In the genomic region with DNA sequence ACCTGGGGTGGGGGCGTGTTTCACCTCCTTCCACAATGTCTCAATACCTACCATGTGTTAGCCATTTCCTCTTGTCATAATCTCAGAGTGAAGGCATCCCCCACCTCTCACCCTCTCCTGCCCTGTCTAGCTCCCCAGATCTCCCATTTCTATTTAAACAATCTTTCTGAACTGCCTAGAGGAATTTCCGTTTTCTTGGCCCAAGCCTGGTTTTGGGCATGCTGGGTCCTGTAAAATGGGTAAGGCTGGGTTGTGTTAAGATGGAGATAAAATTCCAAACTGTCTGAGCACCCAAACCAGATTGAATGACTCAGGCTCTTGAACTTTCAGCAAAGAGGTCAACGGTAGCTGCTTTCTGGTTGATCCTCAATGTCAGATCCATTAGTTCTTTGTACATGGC, we compare ENCODE assay signal across 28 mouse cellular contexts.
A peak's percentile ranks its signal among the peaks of the same experiment; 100 is the strongest.
DNase-seq lines count a peak whose midpoint lies in the region; ATAC-seq and TF ChIP-seq lines count a peak whose summit lies in the region.
"Had no signal": no experiment of that assay in that cellular context is flagged by ENCODE, and none has a peak within 500 bp of the region (broad histone marks: within the 10 kb centered on the region; RNA-seq: fewer than 3 reads in every experiment).

No protein-coding gene starts in this region.

- no peak for ATAC-seq in intestine, embryonic 14.5 days (replicated peaks; ENCODE audit: low FRiP score, low TSS enrichment, low read depth)
- no peak for ATAC-seq in intestine, postnatal 0 days
- 0 out of 2 replicates have a peak, but pooled peaks have one; percentile 60 for ATAC-seq in embryonic facial prominence, embryonic 12.5 days (ENCODE audit: insufficient number of reproducible peaks, insufficient read depth, low FRiP score, low TSS enrichment)
- no peak for ATAC-seq in forebrain, embryonic 16.5 days
- ATAC-seq: CD4-positive, CD25-positive, alpha-beta regulatory T cell, adult 4 months; forebrain, embryonic 15.5 days; inflammation-experienced regulatory T-cells, adult 6 months had no signal

- 65% methylated on average over 3 of the region's 3 CpGs for WGBS in intestine, embryonic 14.5 days
- 86% methylated on average over 3 of the region's 3 CpGs for WGBS in intestine, postnatal 0 days
- 57% methylated on average over 3 of the region's 3 CpGs for WGBS in embryonic facial prominence, embryonic 10.5 days
- WGBS in embryonic facial prominence, embryonic 12.5 days = 56% methylated on average over 3 of the region's 3 CpGs
- 81% methylated on average over 3 of the region's 3 CpGs for WGBS in forebrain, embryonic 10.5 days
- 87% methylated on average over 3 of the region's 3 CpGs for WGBS in forebrain, embryonic 16.5 days

- no peak overlapping the region for H3K4me3 ChIP-seq in intestine, embryonic 14.5 days (ENCODE audit: low read depth, low read length)
- no peak overlapping the region for H3K4me3 ChIP-seq in intestine, postnatal 0 days (ENCODE audit: low read depth, low read length)
- H3K4me3 ChIP-seq in embryonic facial prominence, embryonic 10.5 days = no peak overlapping the region
- H3K4me3 ChIP-seq in embryonic facial prominence, embryonic 12.5 days = no peak overlapping the region
- H3K4me3 ChIP-seq in forebrain, embryonic 10.5 days = no peak overlapping the region
- H3K4me3 ChIP-seq in forebrain, embryonic 16.5 days (replicated peaks; ENCODE audit: low read length) = no peak overlapping the region
- H3K4me3 ChIP-seq: embryonic facial prominence, embryonic 15.5 days; forebrain, embryonic 15.5 days; gastrocnemius, adult 2 months; heart, embryonic 13.5 days; hindbrain, embryonic 10.5 days; hindbrain, embryonic 15.5 days; limb, embryonic 13.5 days; midbrain, embryonic 12.5 days; neural tube, embryonic 13.5 days had no signal

- H3K27ac ChIP-seq in intestine, embryonic 14.5 days (ENCODE audit: low read depth) = no peak overlapping the region
- no peak overlapping the region for H3K27ac ChIP-seq in intestine, postnatal 0 days (ENCODE audit: low read depth, low read length)
- no peak overlapping the region for H3K27ac ChIP-seq in embryonic facial prominence, embryonic 10.5 days (replicated peaks)
- H3K27ac ChIP-seq in embryonic facial prominence, embryonic 12.5 days = no peak overlapping the region
- H3K27ac ChIP-seq in forebrain, embryonic 10.5 days = no peak overlapping the region
- no peak overlapping the region for H3K27ac ChIP-seq in forebrain, embryonic 16.5 days (ENCODE audit: low read length)
- H3K27ac ChIP-seq: embryonic facial prominence, embryonic 15.5 days; forebrain, embryonic 15.5 days; gastrocnemius, adult 2 months; heart, embryonic 13.5 days; hindbrain, embryonic 10.5 days; hindbrain, embryonic 15.5 days; limb, embryonic 13.5 days; midbrain, embryonic 12.5 days; neural tube, embryonic 13.5 days had no signal

- TF ChIP-seq CTCF in intestine, postnatal 0 days (IDR thresholded peaks at IDR 0.05; ENCODE audit: low read depth) = no peak

- no peaks in the 10 kb centered on the region for H3K36me3 ChIP-seq in intestine, embryonic 14.5 days (ENCODE audit: control insufficient read depth, insufficient read depth, low read length)
- no peaks in the 10 kb centered on the region for H3K36me3 ChIP-seq in intestine, postnatal 0 days (ENCODE audit: control insufficient read depth, insufficient read depth)
- no peaks in the 10 kb centered on the region for H3K36me3 ChIP-seq in embryonic facial prominence, embryonic 10.5 days (replicated peaks)
- no peaks in the 10 kb centered on the region for H3K36me3 ChIP-seq in embryonic facial prominence, embryonic 12.5 days
- H3K36me3 ChIP-seq in forebrain, embryonic 10.5 days (replicated peaks) = no peaks in the 10 kb centered on the region
- no peaks in the 10 kb centered on the region for H3K36me3 ChIP-seq in forebrain, embryonic 16.5 days (ENCODE audit: control insufficient read depth, insufficient read depth)
- H3K36me3 ChIP-seq: embryonic facial prominence, embryonic 15.5 days; forebrain, embryonic 15.5 days; heart, embryonic 13.5 days; hindbrain, embryonic 10.5 days; hindbrain, embryonic 15.5 days; limb, embryonic 13.5 days; midbrain, embryonic 12.5 days; neural tube, embryonic 13.5 days had no signal

- DNase-seq in intestine, embryonic 14.5 days (ENCODE audit: low spot score) = peak; percentile 33
- peak; percentile 30 for DNase-seq in embryonic facial prominence, embryonic 10.5 days (ENCODE audit: low spot score)
- DNase-seq in urinary bladder, postnatal 25 days (ENCODE audit: low spot score) = peak; percentile 44
- no peak for DNase-seq in forebrain, embryonic 10.5 days (ENCODE audit: extremely low spot score, low spot score)
- DNase-seq: adrenal gland, postnatal 14 days; cerebellum, adult 11 months; cerebellum, adult 9-10 months; cerebellum, postnatal 36 days; gastrocnemius, adult 2 months; heart, postnatal 14 days; kidney, postnatal 25 days; lung, postnatal 36 days; right cerebral cortex, postnatal 4 days; thymus, postnatal 4 days had no signal

- peaks cover 7% of the 10 kb centered on the region; the same call in 1 of the 2 replicates for H3K4me1 ChIP-seq in intestine, embryonic 14.5 days (replicated peaks; ENCODE audit: control insufficient read depth, insufficient read depth, low read length)
- peaks cover 3% of the 10 kb centered on the region; the same call in 1 of the 2 replicates for H3K4me1 ChIP-seq in intestine, postnatal 0 days (replicated peaks; ENCODE audit: control insufficient read depth, insufficient read depth, low read length)
- H3K4me1 ChIP-seq in embryonic facial prominence, embryonic 10.5 days = peaks cover 27% of the 10 kb centered on the region
- peaks cover 17% of the 10 kb centered on the region for H3K4me1 ChIP-seq in embryonic facial prominence, embryonic 12.5 days
- peaks cover 18% of the 10 kb centered on the region for H3K4me1 ChIP-seq in forebrain, embryonic 10.5 days
- H3K4me1 ChIP-seq in forebrain, embryonic 16.5 days (replicated peaks; ENCODE audit: control insufficient read depth, insufficient read depth, low read length) = no peaks in the 10 kb centered on the region
- H3K4me1 ChIP-seq: forebrain, embryonic 15.5 days had no signal

- no peaks in the 10 kb centered on the region for H3K9me3 ChIP-seq in intestine, embryonic 14.5 days (ENCODE audit: control insufficient read depth, low read length)
- no peaks in the 10 kb centered on the region for H3K9me3 ChIP-seq in intestine, postnatal 0 days (ENCODE audit: control insufficient read depth)
- H3K9me3 ChIP-seq in embryonic facial prominence, embryonic 10.5 days = no peaks in the 10 kb centered on the region
- H3K9me3 ChIP-seq in embryonic facial prominence, embryonic 12.5 days = no peaks in the 10 kb centered on the region
- H3K9me3 ChIP-seq in forebrain, embryonic 10.5 days = no peaks in the 10 kb centered on the region
- H3K9me3 ChIP-seq in forebrain, embryonic 16.5 days (ENCODE audit: control insufficient read depth, low read length) = no peaks in the 10 kb centered on the region
- H3K9me3 ChIP-seq: embryonic facial prominence, embryonic 15.5 days; forebrain, embryonic 15.5 days; heart, embryonic 13.5 days; hindbrain, embryonic 10.5 days; hindbrain, embryonic 15.5 days; limb, embryonic 13.5 days; midbrain, embryonic 12.5 days; neural tube, embryonic 13.5 days had no signal

- H3K27me3 ChIP-seq in intestine, embryonic 14.5 days (replicated peaks; ENCODE audit: control insufficient read depth, insufficient read depth, low read length) = no peaks in the 10 kb centered on the region
- H3K27me3 ChIP-seq in intestine, postnatal 0 days (replicated peaks; ENCODE audit: control insufficient read depth, insufficient read depth, low read length) = no peaks in the 10 kb centered on the region
- no peaks in the 10 kb centered on the region for H3K27me3 ChIP-seq in embryonic facial prominence, embryonic 10.5 days (replicated peaks; ENCODE audit: low read depth, poor library complexity, severe bottlenecking)
- H3K27me3 ChIP-seq in embryonic facial prominence, embryonic 12.5 days = no peaks in the 10 kb centered on the region
- no peaks in the 10 kb centered on the region for H3K27me3 ChIP-seq in forebrain, embryonic 10.5 days (ENCODE audit: poor library complexity, severe bottlenecking)
- H3K27me3 ChIP-seq in forebrain, embryonic 16.5 days (replicated peaks; ENCODE audit: control insufficient read depth, insufficient read depth, low read length) = no peaks in the 10 kb centered on the region
- H3K27me3 ChIP-seq: embryonic facial prominence, embryonic 15.5 days; forebrain, embryonic 15.5 days; heart, embryonic 13.5 days; hindbrain, embryonic 15.5 days; limb, embryonic 13.5 days; midbrain, embryonic 12.5 days; neural tube, embryonic 13.5 days had no signal

- no peak overlapping the region for H3K4me2 ChIP-seq in intestine, embryonic 14.5 days (ENCODE audit: low read length)
- H3K4me2 ChIP-seq in intestine, postnatal 0 days (replicated peaks; ENCODE audit: low read depth) = no peak overlapping the region
- H3K4me2 ChIP-seq in embryonic facial prominence, embryonic 12.5 days (replicated peaks) = no peak overlapping the region
- no peak overlapping the region for H3K4me2 ChIP-seq in forebrain, embryonic 16.5 days (ENCODE audit: low read length)
- H3K4me2 ChIP-seq: embryonic facial prominence, embryonic 15.5 days; forebrain, embryonic 15.5 days; heart, embryonic 13.5 days; hindbrain, embryonic 15.5 days; limb, embryonic 13.5 days; liver, embryonic 11.5 days; midbrain, embryonic 12.5 days; neural tube, embryonic 13.5 days had no signal

- no peak overlapping the region for H3K9ac ChIP-seq in intestine, embryonic 14.5 days (ENCODE audit: low read length)
- H3K9ac ChIP-seq in intestine, postnatal 0 days (ENCODE audit: low read depth, low read length) = no peak overlapping the region
- H3K9ac ChIP-seq in embryonic facial prominence, embryonic 12.5 days = no peak overlapping the region
- H3K9ac ChIP-seq in forebrain, embryonic 16.5 days (replicated peaks; ENCODE audit: low read depth, low read length) = no peak overlapping the region
- H3K9ac ChIP-seq: embryonic facial prominence, embryonic 15.5 days; forebrain, embryonic 15.5 days; heart, embryonic 13.5 days; hindbrain, embryonic 15.5 days; limb, embryonic 13.5 days; midbrain, embryonic 12.5 days; neural tube, embryonic 13.5 days had no signal
